Mouse (Mus musculus) brain, embryonic 18.5 days (tissue): ENCODE measurements around the gene Iqce.
A peak's percentile ranks its signal among the peaks of the same experiment; 100 is the strongest.

ENCODE experiments used
- DNase-seq: peaks from one replicate; pipeline ENCODE4 v3.0.0-alpha.2; 2012; ENCODE audit warnings: low read depth, low spot score

Iqce gene

GRCm38 (mm10) chr5:140662741-140663592, 39.2 kb downstream of the Iqce start:
- no peak for DNase-seq

- DNase-seq: no peak
These were observed 40.1 kb downstream of the Iqce start for GRCm38 (mm10) chr5:140661875-140662643.

- DNase-seq: no peak
These were observed 40.8 kb downstream of the Iqce start for GRCm38 (mm10) chr5:140661427-140661826.

- DNase-seq: no peak
These were observed 41.8 kb downstream of the Iqce start for GRCm38 (mm10) chr5:140660398-140660797.

- peak; percentile 70 for DNase-seq
These were observed 42.4 kb downstream of the Iqce start for GRCm38 (mm10) chr5:140659607-140660272.

GRCm38 (mm10) chr5:140654096-140654845, 47.9 kb downstream of the Iqce start:
- no peak for DNase-seq

- no peak for DNase-seq
These were observed 49.6 kb downstream of the Iqce start for GRCm38 (mm10) chr5:140652587-140652986.

- no peak for DNase-seq
These were observed 50.9 kb downstream of the Iqce start for GRCm38 (mm10) chr5:140651231-140651630.

- DNase-seq: no peak
These were observed 52.2 kb downstream of the Iqce start for GRCm38 (mm10) chr5:140649881-140650414.

GRCm38 (mm10) chr5:140649101-140649667, 53.0 kb downstream of the Iqce start:
- peak; percentile 96 for DNase-seq

GRCm38 (mm10) chr5:140648519-140649100, 53.6 kb downstream of the Iqce start, which contains the start of gene Ttyh3:
Gene Ttyh3, minus strand, starts transcription at chr5:140649031.
- no peak for DNase-seq

- no peak for DNase-seq
These were observed 54.2 kb downstream of the Iqce start for GRCm38 (mm10) chr5:140647821-140648518.

- DNase-seq: no peak
These were observed 55.0 kb downstream of the Iqce start for GRCm38 (mm10) chr5:140647031-140647760.

GRCm38 (mm10) chr5:140646171-140646570, 56.0 kb downstream of the Iqce start:
- no peak for DNase-seq

- no peak for DNase-seq
These were observed 56.7 kb downstream of the Iqce start for GRCm38 (mm10) chr5:140645454-140645853.

GRCm38 (mm10) chr5:140644702-140645201, 57.4 kb downstream of the Iqce start:
- no peak for DNase-seq

GRCm38 (mm10) chr5:140644263-140644662, 57.9 kb downstream of the Iqce start:
- DNase-seq: no peak

GRCm38 (mm10) chr5:140642076-140642475, 60.1 kb downstream of the Iqce start:
- DNase-seq: no peak
